Mouse (Mus musculus) spleen, adult 10 weeks (tissue): ENCODE results near the gene Tex22. TPM values are rescaled to one million over a fixed set of nuclear protein-coding genes. Genes with fewer than 3 reads are reported as not detected.

Source experiments
- polyA plus RNA-seq: library from polyadenylated mRNA; stranded (reverse); fragments of 350-450 nt; fragmentation: Illumina TruSeq; extraction: RNeasy Lipid Tissue Mini Kit (QIAGEN cat#74804); gene quantifications from one replicate; pipeline ENCODE4 v1.2.3, GENCODE M21; 2015; ENCODE audit warnings: low replicate concordance; ENCODE audit not compliant: insufficient read depth

The Tex22 gene
- not detected for polyA plus RNA-seq

DNA sequence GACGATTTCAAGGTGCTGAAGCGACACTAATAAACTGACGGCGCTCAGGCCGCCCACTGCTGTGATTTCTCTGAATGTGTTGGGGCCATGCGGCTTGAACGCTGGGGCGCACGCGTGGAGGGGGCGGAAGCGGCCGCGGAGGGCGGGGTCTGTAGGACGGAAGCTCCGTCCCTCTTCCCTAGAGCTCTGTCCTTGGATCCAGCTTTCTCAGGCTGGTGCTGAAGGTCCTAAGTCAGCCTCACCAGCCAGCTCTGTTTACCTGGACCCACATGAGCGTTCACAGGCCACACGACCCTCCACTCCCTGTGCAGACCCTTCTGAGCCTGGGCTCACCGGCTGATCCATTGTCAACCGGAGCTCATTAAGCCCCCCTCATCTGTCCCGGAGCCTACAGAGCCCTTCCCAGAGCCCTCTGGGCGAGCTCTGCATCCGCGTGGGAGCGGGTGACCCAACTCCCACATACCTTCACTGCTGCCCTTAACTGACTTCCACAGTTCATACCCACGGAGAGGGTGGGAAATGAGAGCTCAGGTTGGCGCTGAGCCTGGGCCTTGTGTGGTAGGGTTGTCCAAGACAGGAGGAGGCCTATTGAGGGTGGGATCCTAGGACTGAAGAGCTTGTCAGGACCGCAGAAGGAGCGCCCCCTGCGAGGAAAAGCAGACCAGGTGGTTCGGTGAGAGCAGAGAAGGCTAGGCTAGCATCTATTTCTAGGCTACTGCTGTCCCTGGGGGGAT lies at the start of gene Tex22:
Tex22 (plus strand) TSS at position 174 of the 734 bp plus-strand sequence.

DNA sequence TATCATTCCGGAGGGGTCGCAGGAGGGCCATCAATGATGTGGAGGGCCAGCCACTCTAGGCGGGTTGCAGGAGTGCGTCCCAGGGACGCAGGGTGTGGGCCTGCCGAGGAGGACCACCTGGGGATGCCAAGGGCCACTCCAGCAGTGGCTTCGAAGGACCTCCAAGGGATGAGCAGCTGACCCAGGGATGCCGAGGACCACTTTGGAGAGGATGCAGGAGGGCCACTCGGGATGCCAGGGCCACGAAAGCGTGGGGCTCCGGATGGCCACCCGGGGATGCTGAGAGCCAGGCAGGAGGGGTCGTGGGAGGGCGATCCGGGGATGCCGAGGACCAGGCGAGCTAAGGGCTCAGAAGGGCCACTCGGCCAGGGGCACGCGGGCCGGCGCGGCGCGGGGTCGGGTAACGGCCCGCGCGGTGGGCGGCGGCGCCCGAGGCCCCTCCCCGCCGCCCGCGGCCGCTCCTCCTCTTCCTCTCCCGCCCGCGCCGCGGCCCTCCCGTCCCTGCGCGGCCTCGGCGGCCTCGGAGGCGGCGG lies 23.5 kb downstream of the Tex22 start, which contains the start of gene Mta1:
Mta1 (plus strand) TSS at position 530 of the 533 bp plus-strand sequence.

Other genes with a start within 250 kb of the Tex22 start
- gene Cdca4, start 245.1 kb upstream of the Tex22 start, polyA plus RNA-seq = 32.7 TPM
- gene Gpr132, start 206.3 kb upstream of the Tex22 start, polyA plus RNA-seq = 61.1 TPM
- 0.64 TPM for gene Jag2, start 144.7 kb upstream of the Tex22 start, polyA plus RNA-seq
- 5.9 TPM for gene Nudt14, start 132.4 kb upstream of the Tex22 start, polyA plus RNA-seq
- 8.2 TPM for gene Btbd6, start 98.0 kb upstream of the Tex22 start, polyA plus RNA-seq
- 127 TPM for gene Brf1, start 73.8 kb upstream of the Tex22 start, polyA plus RNA-seq
- 28.9 TPM for gene Pacs2, start 60.0 kb upstream of the Tex22 start, polyA plus RNA-seq
- 19.7 TPM for gene Mta1, start 23.8 kb downstream of the Tex22 start, polyA plus RNA-seq
- gene Crip2, start 65.7 kb downstream of the Tex22 start, polyA plus RNA-seq = 12.5 TPM
- gene Crip1, start 71.8 kb downstream of the Tex22 start, polyA plus RNA-seq = 204 TPM
- 4.9 TPM for gene Tedc1, start 81.9 kb downstream of the Tex22 start, polyA plus RNA-seq
- not detected for gene Tmem121, start 111.4 kb downstream of the Tex22 start, polyA plus RNA-seq